Mouse (Mus musculus): Measurements from ENCODE around the gene Stk16.

DNA sequence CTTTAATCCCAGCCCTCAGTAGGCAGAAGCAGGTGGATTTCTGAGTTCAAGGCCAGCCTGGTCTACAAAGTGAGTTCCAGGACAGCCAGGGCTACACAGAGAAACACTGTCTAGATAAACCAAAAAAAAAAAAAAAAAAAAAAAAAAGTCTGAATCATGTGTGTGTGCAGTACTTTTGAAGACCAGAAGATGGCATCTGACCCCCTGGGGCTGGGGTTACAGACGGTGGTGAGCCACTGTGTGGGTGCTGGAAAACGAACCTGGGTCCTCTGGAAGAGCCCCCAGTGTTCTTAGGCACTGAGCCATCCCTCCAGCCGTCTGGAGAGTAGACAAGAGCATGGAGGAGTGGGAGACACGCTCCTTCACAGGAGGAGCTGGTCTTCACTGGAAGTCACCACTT, 28.5 kb upstream of the Stk16 start:
- no peak; the same call in 1 of the 2 replicates for TF ChIP-seq CTCF (IDR thresholded peaks at IDR 0.05; ENCODE audit: low read depth)
- TF ChIP-seq EP300 (IDR thresholded peaks at IDR 0.05; ENCODE audit: low read depth), result no peak

All from heart, postnatal 0 days (tissue).